Mouse (Mus musculus): ENCODE measurements around the gene Krt6b.

DNA sequence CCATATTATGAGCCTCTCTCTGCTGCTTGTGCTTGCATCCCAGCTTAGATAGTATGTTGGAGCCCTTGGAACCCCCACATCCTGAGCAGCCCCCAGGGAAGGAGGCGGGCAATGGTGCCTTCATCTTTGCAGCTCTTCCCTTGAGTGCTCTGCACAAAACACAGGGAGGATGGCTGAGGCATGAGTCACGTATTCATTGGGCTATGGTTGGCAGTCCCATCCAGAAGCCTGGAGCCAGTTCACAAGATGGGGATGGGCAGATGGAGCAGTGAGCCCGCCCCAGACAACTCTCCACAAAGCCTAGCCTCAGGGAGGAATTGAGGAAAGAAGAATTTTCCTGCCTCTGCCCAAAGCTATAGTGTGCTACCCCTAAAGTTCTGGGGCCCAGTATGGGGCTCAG, 35.7 kb upstream of the Krt6b start:
- no peak for TF ChIP-seq CTCF (IDR thresholded peaks at IDR 0.05; ENCODE audit: borderline replicate concordance, insufficient read depth, low read length)
- no peak for TF ChIP-seq POLR2A (IDR thresholded peaks at IDR 0.05; ENCODE audit: low read depth, low read length)

All from embryonic fibroblast, embryonic 13.5 days (primary cell).